Mouse (Mus musculus) erythroblast, embryonic 14.5 days (primary cell): Measurements from ENCODE around the gene Drd1.

Experiments used
- GATA1 ChIP-seq: IDR thresholded peaks from 2 replicates; pipeline ENCODE4 v1.6.1; 2012; ENCODE audit warnings: low read length, inconsistent platforms, mixed read lengths
- TAL1 ChIP-seq: IDR thresholded peaks from 3 replicates; pipeline ENCODE4 v1.6.1; 2012; ENCODE audit warnings: low read length, inconsistent platforms, mixed read lengths

GRCm38 (mm10) chr13:54095721-54096120 is 40.2 kb upstream of the Drd1 start:
- no peak for TF ChIP-seq GATA1
- TF ChIP-seq TAL1: no peak
